Comparison of ENCODE assay signal across 20 mouse cellular contexts in the genomic region with DNA sequence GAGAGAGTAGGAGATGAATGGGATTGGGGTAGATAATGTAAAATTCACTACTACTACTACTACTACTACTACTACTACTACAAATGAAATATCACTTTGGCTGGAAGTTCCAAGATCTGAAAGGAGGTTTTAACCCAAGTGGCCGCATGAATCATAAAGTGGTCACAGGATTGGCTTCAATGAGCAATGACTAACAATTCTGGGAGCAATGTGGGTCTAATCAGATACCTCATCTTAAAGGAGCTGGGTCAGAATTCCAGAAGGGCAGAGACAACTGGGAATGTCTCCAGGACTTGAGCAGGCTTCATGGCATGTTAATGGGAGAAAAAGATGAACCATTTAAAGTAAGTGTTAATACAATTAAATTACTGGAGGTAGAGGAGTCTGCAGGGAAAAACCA.
"Had no signal": no experiment of that assay in that cellular context is flagged by ENCODE, and none has a peak within 500 bp of the region (broad histone marks: within the 10 kb centered on the region; RNA-seq: fewer than 3 reads in every experiment).

No protein-coding gene starts in this region.

- H3K4me3 ChIP-seq: kidney, embryonic 15.5 days; layer of hippocampus, adult 2 months; limb, embryonic 10.5 days; limb, embryonic 13.5 days; liver, embryonic 12.5 days; liver, embryonic 15.5 days; lung, embryonic 15.5 days; megakaryocyte, embryonic 14.5 days; midbrain, embryonic 10.5 days; midbrain, embryonic 13.5 days; stomach, embryonic 15.5 days had no signal

- H3K27me3 ChIP-seq: kidney, embryonic 15.5 days; limb, embryonic 13.5 days; liver, embryonic 12.5 days; liver, embryonic 15.5 days; lung, embryonic 15.5 days; megakaryocyte, embryonic 14.5 days; midbrain, embryonic 13.5 days; stomach, embryonic 15.5 days had no signal

- ATAC-seq: liver, embryonic 12.5 days; midbrain, embryonic 13.5 days; midbrain, embryonic 16.5 days had no signal

- H3K4me2 ChIP-seq: kidney, embryonic 15.5 days; limb, embryonic 13.5 days; liver, embryonic 12.5 days; liver, embryonic 15.5 days; lung, embryonic 15.5 days; midbrain, embryonic 13.5 days; stomach, embryonic 15.5 days had no signal

- DNase-seq: kidney, adult 8-10 months; kidney, postnatal 10 days; layer of hippocampus, adult 9-11 months; liver; lung, adult 18-20 months; lung, postnatal 10 days; lung, postnatal 36 days; thymus, postnatal 25 days had no signal

- H3K36me3 ChIP-seq: kidney, embryonic 15.5 days; limb, embryonic 10.5 days; limb, embryonic 13.5 days; liver, embryonic 12.5 days; liver, embryonic 15.5 days; lung, embryonic 15.5 days; midbrain, embryonic 10.5 days; midbrain, embryonic 13.5 days; stomach, embryonic 15.5 days had no signal
